8 mouse cellular contexts compared by ENCODE assay signal in genomic region chr15:25843086-25843991, GRCm38 (mm10). TPM values are rescaled to one million over a fixed set of nuclear protein-coding genes. Genes with fewer than 3 reads are reported as not detected.
A peak's percentile ranks its signal among the peaks of the same experiment; 100 is the strongest.
DNase-seq lines count a peak whose midpoint lies in the region; ATAC-seq and TF ChIP-seq lines count a peak whose summit lies in the region.

Gene Retreg1, plus strand, starts transcription at chr15:25843180.

- ATAC-seq in hindbrain, postnatal 0 days, result peak; percentile 86

- intact Hi-C loops in left cerebral cortex, postnatal 10 days (cut with DNase I), result no loop called here

- H3K4me1 ChIP-seq in hindbrain, postnatal 0 days (ENCODE audit: insufficient read depth, low read length), result 0 out of 2 replicates have a peak, but pooled peaks cover 3% of the 10 kb centered on the region
- peaks cover 17% of the 10 kb centered on the region for H3K4me1 ChIP-seq in megakaryocyte, embryonic 14.5 days

- peak; percentile 93 for DNase-seq in T-cell, adult 2 months (ENCODE audit: low spot score)
- peak; percentile 50 to 57 for DNase-seq in cerebellum, postnatal 4 days (ENCODE audit: low spot score in 2 of 2)
- peak; percentile 74 for DNase-seq in gastrocnemius, postnatal 10 days
- peak; percentile 62 for DNase-seq in hindbrain, postnatal 0 days (ENCODE audit: low spot score)
- peak; percentile 51 to 86 for DNase-seq in left cerebral cortex, postnatal 10 days (ENCODE audit: extremely low spot score in 1 of 2, low spot score in 2 of 2)
- peak; percentile 88 for DNase-seq in right cerebral cortex, adult 18-20 months
- DNase-seq in urinary bladder, adult 2 months (ENCODE audit: low spot score), result peak; percentile 67

- no peaks in the 10 kb centered on the region for H3K27me3 ChIP-seq in hindbrain, postnatal 0 days (ENCODE audit: insufficient read depth, low read length)
- H3K27me3 ChIP-seq in megakaryocyte, embryonic 14.5 days (replicated peaks), result peaks cover 40% of the 10 kb centered on the region

- H3K4me3 ChIP-seq in hindbrain, postnatal 0 days (ENCODE audit: low read length), result peak within 1 kb of the TSS; percentile 70
- peak within 1 kb of the TSS; percentile 92 for H3K4me3 ChIP-seq in megakaryocyte, embryonic 14.5 days (replicated peaks)

- no peaks in the 10 kb centered on the region for H3K9me3 ChIP-seq in hindbrain, postnatal 0 days (ENCODE audit: low read length)
- H3K9me3 ChIP-seq in megakaryocyte, embryonic 14.5 days, result peaks cover 5% of the 10 kb centered on the region; the same call in 1 of the 2 replicates

- WGBS in hindbrain, postnatal 0 days, result under 1% methylated on average over 68 of the region's 72 CpGs

- H3K4me2 ChIP-seq in hindbrain, postnatal 0 days (ENCODE audit: low read depth, low read length), result peak within 1 kb of the TSS; percentile 88

- no peak for TF ChIP-seq CTCF in hindbrain, postnatal 0 days (IDR thresholded peaks at IDR 0.05; ENCODE audit: low read depth)

- peak within 1 kb of the TSS; percentile 67 for H3K27ac ChIP-seq in hindbrain, postnatal 0 days

- peak within 1 kb of the TSS; percentile 63 for H3K9ac ChIP-seq in hindbrain, postnatal 0 days (replicated peaks; ENCODE audit: low read length)

- no peaks in the 10 kb centered on the region for H3K36me3 ChIP-seq in hindbrain, postnatal 0 days (ENCODE audit: insufficient read depth, low read length)
- no peaks in the 10 kb centered on the region for H3K36me3 ChIP-seq in megakaryocyte, embryonic 14.5 days (replicated peaks; ENCODE audit: low read length)

RNA-seq across cellular contexts. Expression of gene Retreg1, which starts in this region (rescaled TPM):
- total RNA-seq in gastrocnemius, postnatal 10 days (2021), result 100 to 1,000 TPM; 114 to 115 TPM
- total RNA-seq in hindbrain, postnatal 0 days (2014; rRNA removed), result 31.7 and 49.9 TPM in 2 replicates
- 20.8 and 21.0 TPM in 2 replicates for polyA plus RNA-seq in hindbrain, postnatal 0 days (2015; fragmentation: Nextera tagmentation; extraction: Ambion mirVana)
- 10 to 100 TPM; 42.1 to 44.2 TPM for total RNA-seq in left cerebral cortex, postnatal 10 days (2021)
- polyA plus RNA-seq in megakaryocyte, embryonic 14.5 days (2012; ENCODE audit: insufficient read depth, low replicate concordance), result 1.4 TPM in 1 of 2 replicates, not detected in the other
- 12.3 and 13.6 TPM in 2 replicates for polyA plus RNA-seq in urinary bladder, adult 2 months (2012; rRNA removed)

Comparison
In these comparisons a context has a peak if more than half of its experiments do, and no peak if none do; other contexts are left out.
1. Peak in every context shown above with its lines: DNase-seq, ATAC-seq, H3K4me3 ChIP-seq and H3K27ac ChIP-seq.